Mouse (Mus musculus) forebrain, embryonic 14.5 days (tissue): Measurements from ENCODE around the gene Prss23. TPM values are rescaled to one million over a fixed set of nuclear protein-coding genes. Genes with fewer than 3 reads are reported as not detected.

Source experiments
- ATAC-seq: fragments of 200-750 bp; cut with Nextera tagmentation; 2 replicates; pipeline ENCODE4 v1.8.0; 2017; ENCODE audit warnings: mild to moderate bottlenecking, moderate library complexity
- DNase-seq: peaks from one replicate; pipeline ENCODE4 v3.0.0-alpha.2; 2015; ENCODE audit warnings: low spot score
- H3K27ac ChIP-seq: fragments of 300-500 bp; sonication (generic); 2 replicates; pipeline ENCODE4 v1.5.1; 2014; ENCODE audit warnings: low read depth, mild to moderate bottlenecking, control low read depth, low read length, moderate library complexity
- H3K27me3 ChIP-seq: fragments of 300-500 bp; sonication (generic); replicated peaks from 2 replicates; pipeline ENCODE4 v1.6.1; 2014; ENCODE audit warnings: low read length, control low read depth, mixed read lengths; ENCODE audit not compliant: control insufficient read depth, insufficient read depth
- H3K36me3 ChIP-seq: fragments of 300-500 bp; sonication (generic); 2 replicates; pipeline ENCODE4 v1.6.1; 2014; ENCODE audit warnings: low read length, control low read depth; ENCODE audit not compliant: control insufficient read depth, insufficient read depth
- H3K4me1 ChIP-seq: fragments of 300-500 bp; sonication (generic); 2 replicates; pipeline ENCODE4 v1.6.1; 2014; ENCODE audit warnings: antibody characterized with exemption, low read length, control low read depth; ENCODE audit not compliant: control insufficient read depth, insufficient read depth
- H3K4me2 ChIP-seq: fragments of 300-500 bp; sonication (generic); 2 replicates; pipeline ENCODE4 v1.6.1; 2014; ENCODE audit warnings: mild to moderate bottlenecking, control low read depth, low read length
- H3K4me3 ChIP-seq: fragments of 300-500 bp; sonication (generic); 2 replicates; pipeline ENCODE4 v1.5.1; 2014; ENCODE audit warnings: low read depth, low read length, control low read depth
- H3K9ac ChIP-seq: fragments of 300-500 bp; sonication (generic); 2 replicates; pipeline ENCODE4 v1.6.1; 2014; ENCODE audit warnings: mild to moderate bottlenecking, low read length, control low read depth, moderate library complexity
- H3K9me3 ChIP-seq: fragments of 300-500 bp; sonication (generic); replicated peaks from 2 replicates; pipeline ENCODE4 v1.6.1; 2016; ENCODE audit warnings: low read length, control low read depth, mixed read lengths; ENCODE audit not compliant: control insufficient read depth
- WGBS: fragments of 180-500 bp; shearing (Covaris S2); extraction: QIAGEN DNeasy Blood & Tissue Kit; methylation state at CpG from one replicate; pipeline ENCODE4 v1.1.7; 2014; 5-methylcytosine and 5-hydroxymethylcytosine counted together
- polyA plus RNA-seq: library from polyadenylated mRNA; unstranded; fragments of >200 nt; fragmentation: Nextera tagmentation; extraction: Ambion mirVana; gene quantifications from 2 replicates; pipeline ENCODE4 v1.2.1, GENCODE M21; 2014

The Prss23 gene
- polyA plus RNA-seq, 1 experiment from 2014 or later, result 13.0 TPM

GRCm38 (mm10) chr7:89478490-89478889, 48.5 kb downstream of the Prss23 start:
- 93% methylated on average over 2 of the region's 2 CpGs for WGBS
- H3K4me2 ChIP-seq, result no peak overlapping the region
- H3K36me3 ChIP-seq, result no peaks in the 10 kb centered on the region
- H3K4me1 ChIP-seq, result no peaks in the 10 kb centered on the region
- no peaks in the 10 kb centered on the region for H3K9me3 ChIP-seq
- H3K9ac ChIP-seq, result no peak overlapping the region
- ATAC-seq (peak; percentile 57; the same call in 1 of the 2 replicates), DNase-seq (peak; percentile 29)
- H3K27me3 ChIP-seq, result no peaks in the 10 kb centered on the region
- H3K4me3 ChIP-seq, result no peak overlapping the region
- H3K27ac ChIP-seq, result no peak overlapping the region

- Histone ChIP-seq H3K4me1 (no peaks in the 10 kb centered on the region), H3K27ac (no peak overlapping the region), H3K9ac (no peak overlapping the region), H3K4me2 (no peak overlapping the region), H3K27me3 (no peaks in the 10 kb centered on the region), H3K9me3 (no peaks in the 10 kb centered on the region), H3K4me3 (no peak overlapping the region), H3K36me3 (no peaks in the 10 kb centered on the region)
- peak; percentile 82 for ATAC-seq
- WGBS, result 0% methylated on average over 1 of the region's 1 CpGs
- peak; percentile 90 for DNase-seq
These were observed 49.5 kb downstream of the Prss23 start for GRCm38 (mm10) chr7:89477294-89477999.

- ATAC-seq (no peak), DNase-seq (peak; percentile 37)
- 68% methylated on average over 4 of the region's 4 CpGs for WGBS
- H3K4me3 ChIP-seq, result no peak overlapping the region
- H3K4me1 ChIP-seq, result no peaks in the 10 kb centered on the region
- H3K9ac ChIP-seq, result no peak overlapping the region
- no peak overlapping the region for H3K27ac ChIP-seq
- no peaks in the 10 kb centered on the region for H3K9me3 ChIP-seq
- H3K27me3 ChIP-seq, result no peaks in the 10 kb centered on the region
- no peak overlapping the region for H3K4me2 ChIP-seq
- H3K36me3 ChIP-seq, result no peaks in the 10 kb centered on the region
These were observed 53.5 kb downstream of the Prss23 start for GRCm38 (mm10) chr7:89473442-89473841.

- no peak overlapping the region for H3K4me2 ChIP-seq
- H3K4me3 ChIP-seq, result no peak overlapping the region
- no peaks in the 10 kb centered on the region for H3K27me3 ChIP-seq
- peak; percentile 78 for ATAC-seq
- no peak overlapping the region for H3K27ac ChIP-seq
- peak; percentile 73 for DNase-seq
- 47% methylated on average over 10 of the region's 10 CpGs for WGBS
- no peak overlapping the region for H3K9ac ChIP-seq
- no peaks in the 10 kb centered on the region for H3K36me3 ChIP-seq
- peaks cover 4% of the 10 kb centered on the region; the same call in 1 of the 2 replicates for H3K4me1 ChIP-seq
- H3K9me3 ChIP-seq, result no peaks in the 10 kb centered on the region
These were observed 63.0 kb downstream of the Prss23 start for GRCm38 (mm10) chr7:89463775-89464592.

GRCm38 (mm10) chr7:89463246-89463645, 63.7 kb downstream of the Prss23 start:
- H3K4me2 ChIP-seq, result no peak overlapping the region
- H3K27me3 ChIP-seq, result no peaks in the 10 kb centered on the region
- 81% methylated on average over 3 of the region's 3 CpGs for WGBS
- no peak for DNase-seq
- H3K36me3 ChIP-seq, result no peaks in the 10 kb centered on the region
- peaks cover 4% of the 10 kb centered on the region; the same call in 1 of the 2 replicates for H3K4me1 ChIP-seq
- no peaks in the 10 kb centered on the region for H3K9me3 ChIP-seq
- ATAC-seq, result no peak
- no peak overlapping the region for H3K4me3 ChIP-seq
- no peak overlapping the region for H3K9ac ChIP-seq
- H3K27ac ChIP-seq, result no peak overlapping the region

GRCm38 (mm10) chr7:89462646-89463207, 64.3 kb downstream of the Prss23 start:
- no peaks in the 10 kb centered on the region for H3K9me3 ChIP-seq
- no peak overlapping the region for H3K4me2 ChIP-seq
- no peak overlapping the region for H3K4me3 ChIP-seq
- no peak overlapping the region for H3K9ac ChIP-seq
- no peaks in the 10 kb centered on the region for H3K27me3 ChIP-seq
- DNase-seq (no peak), ATAC-seq (no peak)
- H3K36me3 ChIP-seq, result no peaks in the 10 kb centered on the region
- WGBS, result 90% methylated on average over 5 of the region's 5 CpGs
- H3K4me1 ChIP-seq, result peaks cover 4% of the 10 kb centered on the region; the same call in 1 of the 2 replicates
- no peak overlapping the region for H3K27ac ChIP-seq

GRCm38 (mm10) chr7:89461351-89461750, 65.6 kb downstream of the Prss23 start:
- Histone ChIP-seq H3K27me3 (no peaks in the 10 kb centered on the region), H3K4me2 (no peak overlapping the region), H3K4me1 (peaks cover 4% of the 10 kb centered on the region; the same call in 1 of the 2 replicates), H3K9me3 (no peaks in the 10 kb centered on the region), H3K27ac (no peak overlapping the region), H3K36me3 (no peaks in the 10 kb centered on the region), H3K9ac (no peak overlapping the region), H3K4me3 (no peak overlapping the region)
- WGBS, result 81% methylated on average over 3 of the region's 3 CpGs
- DNase-seq (no peak), ATAC-seq (no peak)

- Histone ChIP-seq H3K9ac (no peak overlapping the region), H3K27me3 (no peaks in the 10 kb centered on the region), H3K4me1 (peaks cover 4% of the 10 kb centered on the region; the same call in 1 of the 2 replicates), H3K36me3 (no peaks in the 10 kb centered on the region), H3K9me3 (no peaks in the 10 kb centered on the region), H3K4me2 (no peak overlapping the region), H3K4me3 (no peak overlapping the region), H3K27ac (no peak overlapping the region)
- DNase-seq (no peak), ATAC-seq (no peak)
These were observed 66.1 kb downstream of the Prss23 start for GRCm38 (mm10) chr7:89460911-89461310.
